Mouse (Mus musculus) MEL (cell line): ENCODE data around the gene Nub1.

Experiments
- CTCF ChIP-seq, 3 experiments: IDR thresholded peaks in 2 of 3; conservative IDR thresholded peaks in 1 of 3; 2 replicates each; pipeline ENCODE4 v1.5.1; 2011 to 2012; ENCODE audit warnings: low read length in 3 of 3, low read depth in 2 of 3, mild to moderate bottlenecking in 2 of 3, improper control_type of control experiment in 1 of 3, inconsistent platforms in 1 of 3, mixed read lengths in 1 of 3, moderate library complexity in 1 of 3; ENCODE audit not compliant: control insufficient read depth in 1 of 3, insufficient read depth in 1 of 3, poor library complexity in 1 of 3, severe bottlenecking in 1 of 3
- EP300 ChIP-seq, 2 experiments: IDR thresholded peaks; 2 replicates each; pipeline ENCODE4 v1.6.1; 2011; ENCODE audit warnings: improper control_type of control experiment in 2 of 2, low read length in 2 of 2, low read depth in 1 of 2, mild to moderate bottlenecking in 1 of 2
- KAT2A ChIP-seq: conservative IDR thresholded peaks from 2 replicates; pipeline ENCODE4 v1.6.1; 2012; ENCODE audit warnings: low read depth, low read length, improper control_type of control experiment, inconsistent platforms
- MAX ChIP-seq: IDR thresholded peaks from 2 replicates; pipeline ENCODE4 v1.6.1; 2011; ENCODE audit warnings: low read length, improper control_type of control experiment
- NRF1 ChIP-seq: IDR thresholded peaks from 2 replicates; pipeline ENCODE4 v1.6.1; 2014; ENCODE audit warnings: low read depth, mild to moderate bottlenecking, inconsistent platforms, low read length, improper control_type of control experiment, moderate library complexity; ENCODE audit not compliant: poor library complexity, insufficient read depth, severe bottlenecking
- SMC3 ChIP-seq: IDR thresholded peaks from 2 replicates; pipeline ENCODE4 v1.6.1; 2011; ENCODE audit warnings: low read depth, low read length, improper control_type of control experiment
- TBP ChIP-seq: IDR thresholded peaks from 2 replicates; pipeline ENCODE4 v1.8.0; 2011; ENCODE audit warnings: low read depth, low read length, improper control_type of control experiment
- ZNF384 ChIP-seq: IDR thresholded peaks from 2 replicates; pipeline ENCODE4 v1.6.1; 2012; ENCODE audit warnings: low read depth, mild to moderate bottlenecking, inconsistent platforms, low read length, improper control_type of control experiment

GRCm38 (mm10) chr5:24657113-24657512 lies 28.2 kb upstream of the Nub1 start:
- TF ChIP-seq CTCF (IDR thresholded peaks at IDR 0.05 in 2 of 3, conservative IDR thresholded peaks at IDR 0.05 in 1 of 3; ENCODE audit: control insufficient read depth in 1 of 3, insufficient read depth in 1 of 3, low read depth in 2 of 3, low read length in 3 of 3, poor library complexity in 1 of 3, severe bottlenecking in 1 of 3), result no peak
- no peak for TF ChIP-seq MAX
- TF ChIP-seq KAT2A, result no peak
- TF ChIP-seq EP300 (IDR thresholded peaks at IDR 0.05; ENCODE audit: low read depth in 1 of 2, low read length in 2 of 2), result no peak
- TF ChIP-seq ZNF384, result no peak
- no peak for TF ChIP-seq NRF1
- no peak for TF ChIP-seq TBP
- TF ChIP-seq SMC3, result no peak
